Mouse (Mus musculus) heart, embryonic 10.5 days (tissue): Measurements from ENCODE around the gene Celsr2. TPM values are rescaled to one million over a fixed set of nuclear protein-coding genes. Genes with fewer than 3 reads are reported as not detected.

Source experiments
- DNase-seq: peaks from one replicate; pipeline ENCODE4 v3.0.0-alpha.2; 2017; ENCODE audit warnings: low spot score
- H3K27ac ChIP-seq: fragments of 300-500 bp; sonication (generic); 2 replicates; pipeline ENCODE4 v1.5.1; 2016; ENCODE audit warnings: mild to moderate bottlenecking
- H3K27me3 ChIP-seq: fragments of 300-500 bp; sonication (generic); 2 replicates; pipeline ENCODE4 v1.6.1; 2016; ENCODE audit warnings: mild to moderate bottlenecking; ENCODE audit not compliant: poor library complexity, insufficient read depth, severe bottlenecking
- H3K36me3 ChIP-seq: fragments of 300-500 bp; sonication (generic); 2 replicates; pipeline ENCODE4 v1.6.1; 2016; ENCODE audit warnings: mild to moderate bottlenecking, moderate library complexity
- H3K4me1 ChIP-seq: fragments of 300-500 bp; sonication (generic); 2 replicates; pipeline ENCODE4 v1.6.1; 2016; ENCODE audit warnings: mild to moderate bottlenecking
- H3K4me3 ChIP-seq: fragments of 300-500 bp; sonication (generic); 2 replicates; pipeline ENCODE4 v1.5.1; 2016; ENCODE audit warnings: mild to moderate bottlenecking, moderate library complexity
- H3K9me3 ChIP-seq: fragments of 300-500 bp; sonication (generic); 2 replicates; pipeline ENCODE4 v1.6.1; 2016; ENCODE audit warnings: mild to moderate bottlenecking, moderate library complexity
- WGBS: fragments of 180-500 bp; shearing (Covaris S2); methylation state at CpG from one replicate; pipeline ENCODE4 v1.1.7; 2016; 5-methylcytosine and 5-hydroxymethylcytosine counted together
- polyA plus RNA-seq: library from polyadenylated mRNA; unstranded; fragments of >200 nt; fragmentation: Nextera tagmentation; extraction: Ambion mirVana; gene quantifications from 2 replicates; pipeline ENCODE4 v1.2.1, GENCODE M21; 2016

The Celsr2 gene
- polyA plus RNA-seq, 1 experiment from 2014 or later = 2.8 TPM

- Histone ChIP-seq H3K4me1 (peaks cover 49% of the 10 kb centered on the region), H3K27ac (peak overlapping the region; percentile 80)
Measured at GRCm38 (mm10) chr3:108384425-108384824, 30.9 kb downstream of the Celsr2 start.

GRCm38 (mm10) chr3:108383485-108384354 lies 31.6 kb downstream of the Celsr2 start, which contains the start of gene Psrc1:
TSS of gene Psrc1 (plus strand) at chr3:108383839.
- 2% methylated on average over 44 of the region's 44 CpGs for WGBS
- H3K27ac ChIP-seq = peak within 1 kb of the TSS; percentile 80
- peaks cover 27% of the 10 kb centered on the region for H3K36me3 ChIP-seq
- peak; percentile 97 for DNase-seq
- H3K27me3 ChIP-seq = no peaks in the 10 kb centered on the region
- peaks cover 49% of the 10 kb centered on the region for H3K4me1 ChIP-seq
- H3K9me3 ChIP-seq = no peaks in the 10 kb centered on the region
- peak within 1 kb of the TSS; percentile 68 for H3K4me3 ChIP-seq

More at GRCm38 (mm10) chr3:108384425-108384824, 30.9 kb downstream of the Celsr2 start:
- Histone ChIP-seq H3K36me3 (peaks cover 27% of the 10 kb centered on the region), H3K4me3 (peak overlapping the region; percentile 68), H3K9me3 (no peaks in the 10 kb centered on the region), H3K27me3 (no peaks in the 10 kb centered on the region)
- DNase-seq = no peak
- WGBS = 50% methylated on average over 2 of the region's 2 CpGs

- Histone ChIP-seq H3K27me3 (no peaks in the 10 kb centered on the region), H3K9me3 (no peaks in the 10 kb centered on the region), H3K27ac (peak overlapping the region; percentile 80), H3K4me1 (peaks cover 46% of the 10 kb centered on the region), H3K4me3 (peak overlapping the region; percentile 68), H3K36me3 (peaks cover 21% of the 10 kb centered on the region)
- WGBS = 41% methylated on average over 14 of the region's 14 CpGs
- DNase-seq = no peak
Measured at GRCm38 (mm10) chr3:108381945-108382875, 33.1 kb downstream of the Celsr2 start.

GRCm38 (mm10) chr3:108380695-108381094 lies 34.7 kb downstream of the Celsr2 start:
- H3K27me3 ChIP-seq = no peaks in the 10 kb centered on the region
- H3K4me3 ChIP-seq = no peak overlapping the region
- H3K4me1 ChIP-seq = peaks cover 46% of the 10 kb centered on the region
- H3K9me3 ChIP-seq = no peaks in the 10 kb centered on the region
- H3K36me3 ChIP-seq = peaks cover 11% of the 10 kb centered on the region
- H3K27ac ChIP-seq = no peak overlapping the region
- DNase-seq = no peak
- WGBS = 81% methylated on average over 6 of the region's 6 CpGs

GRCm38 (mm10) chr3:108378875-108379663 lies 36.3 kb downstream of the Celsr2 start:
- DNase-seq = no peak
- H3K4me1 ChIP-seq = peaks cover 33% of the 10 kb centered on the region
- 60% methylated on average over 7 of the region's 7 CpGs for whole genome bisulfite sequencing
- H3K36me3 ChIP-seq = peaks cover 21% of the 10 kb centered on the region
- H3K4me3 ChIP-seq = no peak overlapping the region
- no peaks in the 10 kb centered on the region for H3K9me3 ChIP-seq
- H3K27me3 ChIP-seq = no peaks in the 10 kb centered on the region
- no peak overlapping the region for H3K27ac ChIP-seq

GRCm38 (mm10) chr3:108372691-108373090 lies 42.7 kb downstream of the Celsr2 start:
- H3K4me3 ChIP-seq = no peak overlapping the region
- no peaks in the 10 kb centered on the region for H3K9me3 ChIP-seq
- WGBS = 34% methylated on average over 3 of the region's 3 CpGs
- H3K4me1 ChIP-seq = peaks cover 52% of the 10 kb centered on the region
- H3K27me3 ChIP-seq = no peaks in the 10 kb centered on the region
- H3K36me3 ChIP-seq = peaks cover 21% of the 10 kb centered on the region
- no peak for DNase-seq
- H3K27ac ChIP-seq = peak overlapping the region; percentile 32; the same call in 1 of the 2 replicates

GRCm38 (mm10) chr3:108372274-108372673 lies 43.1 kb downstream of the Celsr2 start:
- Histone ChIP-seq H3K9me3 (no peaks in the 10 kb centered on the region), H3K27me3 (no peaks in the 10 kb centered on the region), H3K4me1 (peaks cover 56% of the 10 kb centered on the region), H3K27ac (peak overlapping the region; percentile 32; the same call in 1 of the 2 replicates), H3K36me3 (peaks cover 21% of the 10 kb centered on the region), H3K4me3 (no peak overlapping the region)
- WGBS = 58% methylated on average over 3 of the region's 3 CpGs
- no peak for DNase-seq

GRCm38 (mm10) chr3:108368721-108369120 lies 46.6 kb downstream of the Celsr2 start:
- H3K27me3 ChIP-seq = no peaks in the 10 kb centered on the region
- no peaks in the 10 kb centered on the region for H3K36me3 ChIP-seq
- no peak overlapping the region for H3K4me3 ChIP-seq
- WGBS = 70% methylated on average over 5 of the region's 5 CpGs
- H3K27ac ChIP-seq = no peak overlapping the region
- no peaks in the 10 kb centered on the region for H3K9me3 ChIP-seq
- peaks cover 85% of the 10 kb centered on the region for H3K4me1 ChIP-seq
- no peak for DNase-seq

GRCm38 (mm10) chr3:108367828-108368227 lies 47.5 kb downstream of the Celsr2 start:
- H3K27ac ChIP-seq = peak overlapping the region; percentile 29
- no peaks in the 10 kb centered on the region for H3K9me3 ChIP-seq
- no peaks in the 10 kb centered on the region for H3K27me3 ChIP-seq
- no peaks in the 10 kb centered on the region for H3K36me3 ChIP-seq
- H3K4me1 ChIP-seq = peaks cover 86% of the 10 kb centered on the region
- 59% methylated on average over 3 of the region's 3 CpGs for WGBS
- H3K4me3 ChIP-seq = no peak overlapping the region
- DNase-seq = no peak

- no peak for DNase-seq
Measured at GRCm38 (mm10) chr3:108367173-108367572, 48.2 kb downstream of the Celsr2 start.

GRCm38 (mm10) chr3:108364270-108364995 lies 50.9 kb downstream of the Celsr2 start, which contains the start of gene Mybphl:
TSS of gene Mybphl (plus strand) at chr3:108364911.
- Histone ChIP-seq H3K9me3 (no peaks in the 10 kb centered on the region), H3K36me3 (no peaks in the 10 kb centered on the region), H3K27ac (peak within 1 kb of the TSS; percentile 87), H3K4me1 (peaks cover 84% of the 10 kb centered on the region), H3K4me3 (peak within 1 kb of the TSS; percentile 50), H3K27me3 (no peaks in the 10 kb centered on the region)
- peak; percentile 82 for DNase-seq
- WGBS = 35% methylated on average over 9 of the region's 9 CpGs

More at GRCm38 (mm10) chr3:108367173-108367572, 48.2 kb downstream of the Celsr2 start:
- Histone ChIP-seq H3K36me3 (no peaks in the 10 kb centered on the region), H3K9me3 (no peaks in the 10 kb centered on the region), H3K4me1 (peaks cover 86% of the 10 kb centered on the region), H3K27me3 (no peaks in the 10 kb centered on the region), H3K27ac (peak overlapping the region; percentile 47; the same call in 1 of the 2 replicates), H3K4me3 (peak overlapping the region; percentile 22; the same call in 1 of the 2 replicates)
- WGBS = 51% methylated on average over 9 of the region's 9 CpGs
